ENCODE assay signal across 22 mouse cellular contexts in the genomic region with DNA sequence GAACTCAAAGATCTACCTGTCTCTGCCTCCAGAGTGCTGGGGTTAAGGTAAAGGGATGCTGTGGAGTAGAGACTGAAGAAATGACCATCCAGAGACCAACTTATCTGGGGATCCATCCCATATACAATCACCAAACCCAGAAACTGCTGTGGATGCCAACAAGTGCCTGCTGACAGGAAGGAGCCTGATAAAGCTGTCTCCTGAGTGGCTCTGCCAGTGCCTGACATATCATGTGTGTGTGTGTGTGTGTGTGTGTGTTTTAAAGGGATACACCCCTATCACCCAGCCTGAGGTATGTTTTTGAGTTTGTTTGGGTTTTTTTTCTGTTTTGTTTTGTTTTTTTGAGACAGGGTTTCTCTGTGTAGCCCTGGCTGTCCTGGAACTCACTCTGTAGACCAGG. TPM values are rescaled to one million over a fixed set of nuclear protein-coding genes. Genes with fewer than 3 reads are reported as not detected.
DNase-seq lines count a peak whose midpoint lies in the region; ATAC-seq and TF ChIP-seq lines count a peak whose summit lies in the region.
"Had no signal": no experiment of that assay in that cellular context is flagged by ENCODE, and none has a peak within 500 bp of the region (broad histone marks: within the 10 kb centered on the region; RNA-seq: fewer than 3 reads in every experiment).

No protein-coding gene starts in this region.

- H3K4me1 ChIP-seq in heart, embryonic 12.5 days (replicated peaks), result peaks cover 5% of the 10 kb centered on the region
- H3K4me1 ChIP-seq in liver, postnatal 0 days (ENCODE audit: insufficient read depth), result peaks cover 5% of the 10 kb centered on the region
- peaks cover 9% of the 10 kb centered on the region for H3K4me1 ChIP-seq in kidney, embryonic 15.5 days
- H3K4me1 ChIP-seq in midbrain, embryonic 10.5 days, result peaks cover 9% of the 10 kb centered on the region

- no peak for TF ChIP-seq EP300 in liver, postnatal 0 days (IDR thresholded peaks at IDR 0.05; ENCODE audit: low read depth)

- no peak overlapping the region for H3K4me2 ChIP-seq in heart, embryonic 12.5 days
- H3K4me2 ChIP-seq in liver, postnatal 0 days (ENCODE audit: low read depth, low read length), result no peak overlapping the region
- no peak overlapping the region for H3K4me2 ChIP-seq in kidney, embryonic 15.5 days
- H3K4me2 ChIP-seq: embryonic facial prominence, embryonic 12.5 days; forebrain, embryonic 13.5 days had no signal

- no peak overlapping the region for H3K9ac ChIP-seq in heart, embryonic 12.5 days
- H3K9ac ChIP-seq in liver, postnatal 0 days (replicated peaks), result no peak overlapping the region
- no peak overlapping the region for H3K9ac ChIP-seq in kidney, embryonic 15.5 days
- H3K9ac ChIP-seq: embryonic facial prominence, embryonic 12.5 days; forebrain, embryonic 13.5 days; forebrain, postnatal 0 days had no signal

- H3K9me3 ChIP-seq in heart, embryonic 12.5 days (replicated peaks), result no peaks in the 10 kb centered on the region
- H3K9me3 ChIP-seq in liver, postnatal 0 days (ENCODE audit: low read length), result no peaks in the 10 kb centered on the region
- H3K9me3 ChIP-seq in kidney, embryonic 15.5 days (replicated peaks), result no peaks in the 10 kb centered on the region
- H3K9me3 ChIP-seq in midbrain, embryonic 10.5 days (replicated peaks), result no peaks in the 10 kb centered on the region
- H3K9me3 ChIP-seq: embryonic facial prominence, embryonic 12.5 days; forebrain, embryonic 13.5 days; G1E had no signal

- ATAC-seq in heart, embryonic 12.5 days (ENCODE audit: insufficient number of reproducible peaks, low FRiP score), result no peak
- peak; percentile 88 for ATAC-seq in common myeloid progenitor, adult 5-6 weeks (replicated peaks; ENCODE audit: low read depth, poor library complexity, severe bottlenecking)
- ATAC-seq in liver, postnatal 0 days, result peak; percentile 54; the same call in 1 of the 2 replicates
- no peak for ATAC-seq in kidney, embryonic 15.5 days (replicated peaks; ENCODE audit: low FRiP score)
- ATAC-seq in frontal cortex, adult (ENCODE audit: low TSS enrichment), result no peak
- ATAC-seq: forebrain, embryonic 13.5 days; forebrain, postnatal 0 days; hindbrain, embryonic 16.5 days had no signal

- no peaks in the 10 kb centered on the region for H3K27me3 ChIP-seq in heart, embryonic 12.5 days (replicated peaks)
- H3K27me3 ChIP-seq in liver, postnatal 0 days (ENCODE audit: insufficient read depth, low read length), result no peaks in the 10 kb centered on the region
- H3K27me3 ChIP-seq in kidney, embryonic 15.5 days, result no peaks in the 10 kb centered on the region
- H3K27me3 ChIP-seq in midbrain, embryonic 10.5 days (ENCODE audit: low read depth, poor library complexity, severe bottlenecking), result no peaks in the 10 kb centered on the region
- H3K27me3 ChIP-seq: embryonic facial prominence, embryonic 12.5 days; forebrain, embryonic 13.5 days had no signal

- H3K27ac ChIP-seq in heart, embryonic 12.5 days (ENCODE audit: poor library complexity, severe bottlenecking), result peak overlapping the region; percentile 10; the same call in 1 of the 2 replicates
- no peak overlapping the region for H3K27ac ChIP-seq in liver, postnatal 0 days (ENCODE audit: low read depth)
- H3K27ac ChIP-seq in kidney, embryonic 15.5 days, result no peak overlapping the region
- H3K27ac ChIP-seq in midbrain, embryonic 10.5 days (replicated peaks), result no peak overlapping the region
- H3K27ac ChIP-seq: embryonic facial prominence, embryonic 12.5 days; forebrain, embryonic 13.5 days had no signal

- H3K36me3 ChIP-seq in heart, embryonic 12.5 days, result no peaks in the 10 kb centered on the region
- H3K36me3 ChIP-seq in liver, postnatal 0 days (replicated peaks; ENCODE audit: insufficient read depth, low read length), result no peaks in the 10 kb centered on the region
- H3K36me3 ChIP-seq in kidney, embryonic 15.5 days, result no peaks in the 10 kb centered on the region
- H3K36me3 ChIP-seq in midbrain, embryonic 10.5 days, result no peaks in the 10 kb centered on the region
- H3K36me3 ChIP-seq: embryonic facial prominence, embryonic 12.5 days had no signal

- intact Hi-C loops in heart, postnatal 25 days (cut with DNase I), result no loop called here

- no peak for TF ChIP-seq CTCF in liver, postnatal 0 days (IDR thresholded peaks at IDR 0.05; ENCODE audit: low read depth)

- H3K4me3 ChIP-seq in heart, embryonic 12.5 days, result no peak overlapping the region
- no peak overlapping the region for H3K4me3 ChIP-seq in liver, postnatal 0 days (ENCODE audit: low read depth, low read length)
- H3K4me3 ChIP-seq in kidney, embryonic 15.5 days (replicated peaks), result no peak overlapping the region
- no peak overlapping the region for H3K4me3 ChIP-seq in midbrain, embryonic 10.5 days
- H3K4me3 ChIP-seq: embryonic facial prominence, embryonic 12.5 days; forebrain, embryonic 13.5 days had no signal

- no peak for DNase-seq in heart, postnatal 25 days (ENCODE audit: low spot score)
- DNase-seq in 416B (ENCODE audit: low read depth), result peak; percentile 42
- DNase-seq in liver, postnatal 0 days, result no peak
- DNase-seq in midbrain, embryonic 10.5 days (ENCODE audit: low spot score), result no peak
- DNase-seq: adrenal gland, postnatal 10 days; cerebellum, adult 11 months; cerebellum, adult 8-10 months; cerebellum, postnatal 14 days; forebrain, postnatal 0 days; heart, postnatal 10 days; kidney, adult 11 months had no signal

RNA-seq across cellular contexts. Expression of a gene that starts 5.5 kb away (rescaled TPM):
- polyA plus RNA-seq in heart, embryonic 12.5 days (2016; fragmentation: Nextera tagmentation; extraction: Ambion mirVana), result 7.4 and 7.7 TPM in 2 replicates
- 10 to 100 TPM; 16.6 to 17.6 TPM for total RNA-seq in heart, postnatal 25 days (2021)
- total RNA-seq in common myeloid progenitor, adult 5-6 weeks (2017), result 8.3 and 8.6 TPM in 2 replicates
- 0.44 and 0.58 TPM in 2 replicates for polyA plus RNA-seq in liver, postnatal 0 days (2015; fragmentation: Nextera tagmentation; extraction: Ambion mirVana)
- 8.4 and 8.9 TPM in 2 replicates for polyA plus RNA-seq in kidney, embryonic 15.5 days (2015; fragmentation: Nextera tagmentation; extraction: Ambion mirVana)
- 14.2 and 14.3 TPM in 2 replicates for polyA plus RNA-seq in midbrain, embryonic 10.5 days (2016; fragmentation: Nextera tagmentation; extraction: Ambion mirVana)

RNA-seq across cellular contexts. Expression of a gene that starts 10.0 kb away (rescaled TPM):
- polyA plus RNA-seq in heart, embryonic 12.5 days (2016; fragmentation: Nextera tagmentation; extraction: Ambion mirVana), result 19.2 and 19.7 TPM in 2 replicates
- under 1 TPM; 0.39 to 0.67 TPM for total RNA-seq in heart, postnatal 25 days (2021)
- not detected in 2 replicates for total RNA-seq in common myeloid progenitor, adult 5-6 weeks (2017)
- 0.41 and 8.8 TPM in 2 replicates for polyA plus RNA-seq in liver, postnatal 0 days (2015; fragmentation: Nextera tagmentation; extraction: Ambion mirVana)
- polyA plus RNA-seq in kidney, embryonic 15.5 days (2015; fragmentation: Nextera tagmentation; extraction: Ambion mirVana), result 3.2 and 5.9 TPM in 2 replicates
- not detected in 2 replicates for polyA plus RNA-seq in midbrain, embryonic 10.5 days (2016; fragmentation: Nextera tagmentation; extraction: Ambion mirVana)
- total RNA-seq: G1E had no signal
- polyA plus RNA-seq: cortical plate, adult 2 months; forebrain, embryonic 13.5 days; G1E; hindbrain, embryonic 11.5 days; intestine, embryonic 14.5 days had no signal

RNA-seq across cellular contexts. Expression of a gene that starts 21.8 kb away (rescaled TPM):
- 181 and 191 TPM in 2 replicates for polyA plus RNA-seq in heart, embryonic 12.5 days (2016; fragmentation: Nextera tagmentation; extraction: Ambion mirVana)
- 100 to 1,000 TPM; 128 to 138 TPM for total RNA-seq in heart, postnatal 25 days (2021)
- 0.23 TPM in 1 of 2 replicates, not detected in the other for total RNA-seq in common myeloid progenitor, adult 5-6 weeks (2017)
- polyA plus RNA-seq in liver, postnatal 0 days (2015; fragmentation: Nextera tagmentation; extraction: Ambion mirVana), result 0.05 and 0.38 TPM in 2 replicates
- polyA plus RNA-seq in kidney, embryonic 15.5 days (2015; fragmentation: Nextera tagmentation; extraction: Ambion mirVana), result 2.2 and 3.3 TPM in 2 replicates
- 0.07 and 0.11 TPM in 2 replicates for polyA plus RNA-seq in midbrain, embryonic 10.5 days (2016; fragmentation: Nextera tagmentation; extraction: Ambion mirVana)

RNA-seq across cellular contexts. Expression of a gene that starts 27.7 kb away (rescaled TPM):
- polyA plus RNA-seq in heart, embryonic 12.5 days (2016; fragmentation: Nextera tagmentation; extraction: Ambion mirVana), result 93.4 and 97.4 TPM in 2 replicates
- 100 to 1,000 TPM in 1 of 2 experiments, 10 to 100 TPM in 1; 96.8 to 107 TPM for total RNA-seq in heart, postnatal 25 days (2021)
- 75.4 and 87.3 TPM in 2 replicates for total RNA-seq in common myeloid progenitor, adult 5-6 weeks (2017)
- polyA plus RNA-seq in liver, postnatal 0 days (2015; fragmentation: Nextera tagmentation; extraction: Ambion mirVana), result 30.8 and 31.3 TPM in 2 replicates
- 98.3 and 106 TPM in 2 replicates for polyA plus RNA-seq in kidney, embryonic 15.5 days (2015; fragmentation: Nextera tagmentation; extraction: Ambion mirVana)
- 103 and 114 TPM in 2 replicates for polyA plus RNA-seq in midbrain, embryonic 10.5 days (2016; fragmentation: Nextera tagmentation; extraction: Ambion mirVana)

RNA-seq across cellular contexts. Expression of a gene that starts 48.4 kb away (rescaled TPM):
- polyA plus RNA-seq in heart, embryonic 12.5 days (2016; fragmentation: Nextera tagmentation; extraction: Ambion mirVana), result 20.4 and 21.2 TPM in 2 replicates
- 1 to 10 TPM; 6.0 to 7.4 TPM for total RNA-seq in heart, postnatal 25 days (2021)
- 6.2 and 9.5 TPM in 2 replicates for total RNA-seq in common myeloid progenitor, adult 5-6 weeks (2017)
- polyA plus RNA-seq in liver, postnatal 0 days (2015; fragmentation: Nextera tagmentation; extraction: Ambion mirVana), result 4.4 and 5.1 TPM in 2 replicates
- 28.5 and 29.2 TPM in 2 replicates for polyA plus RNA-seq in kidney, embryonic 15.5 days (2015; fragmentation: Nextera tagmentation; extraction: Ambion mirVana)
- 18.3 and 21.4 TPM in 2 replicates for polyA plus RNA-seq in midbrain, embryonic 10.5 days (2016; fragmentation: Nextera tagmentation; extraction: Ambion mirVana)

Comparison
In these comparisons a context has a peak if more than half of its experiments do, and no peak if none do; other contexts are left out.
1. ATAC-seq: peak in common myeloid progenitor, adult 5-6 weeks (single experiment) and liver, postnatal 0 days (single experiment); none in heart, embryonic 12.5 days (single experiment), kidney, embryonic 15.5 days (single experiment) and frontal cortex, adult (single experiment).
2. RNA of a gene that starts 21.8 kb away (polyA plus RNA-seq): 181 to 191 TPM in heart, embryonic 12.5 days; 2.2 to 3.3 TPM in kidney, embryonic 15.5 days, 0.07 to 0.11 TPM in midbrain, embryonic 10.5 days and 0.05 to 0.38 TPM in liver, postnatal 0 days; every median in the first group is over 10 times any median in the second.